Mouse (Mus musculus): ENCODE measurements at regions not wholly inside any gene's neighbourhood (a gene's known extent, or its start where the extent isn't known, plus 50 kb on each side); places are given as distances from the start of the nearest gene placed in this dataset.

GRCm38 (mm10) chr13:28820868-28821533 lies 132.5 kb downstream of the Sox4 start:
- no peaks in the 10 kb centered on the region for H3K36me3 ChIP-seq (ENCODE audit: control insufficient read depth, insufficient read depth, low read length)
- H3K9me3 ChIP-seq (ENCODE audit: control insufficient read depth, low read length): no peaks in the 10 kb centered on the region
- TF ChIP-seq POLR2A (IDR thresholded peaks at IDR 0.05; ENCODE audit: borderline replicate concordance, extremely low read depth, insufficient read depth, insufficient read length): no peak
- no peak for DNase-seq (ENCODE audit: low spot score)
- H3K27ac ChIP-seq (replicated peaks; ENCODE audit: low read depth, low read length): no peak overlapping the region
- H3K4me3 ChIP-seq (replicated peaks; ENCODE audit: low read length): no peak overlapping the region
- H3K4me1 ChIP-seq (ENCODE audit: control insufficient read depth, insufficient read depth, low read length): no peaks in the 10 kb centered on the region
- 79% methylated on average over 15 of the region's 15 CpGs for WGBS
- no peak overlapping the region for H3K4me2 ChIP-seq (replicated peaks; ENCODE audit: low read depth, low read length, severe bottlenecking)
- ATAC-seq (ENCODE audit: low FRiP score, low read depth): no peak
- no peak overlapping the region for H3K9ac ChIP-seq (ENCODE audit: low read depth, low read length, severe bottlenecking)
- H3K27me3 ChIP-seq (ENCODE audit: control insufficient read depth, insufficient read depth, low read length): no peaks in the 10 kb centered on the region

GRCm38 (mm10) chr13:28814127-28814526 lies 139.4 kb downstream of the Sox4 start:
- H3K4me1 ChIP-seq (ENCODE audit: control insufficient read depth, insufficient read depth, low read length): peaks cover 12% of the 10 kb centered on the region

GRCm38 (mm10) chr13:28811667-28812575 lies 141.6 kb downstream of the Sox4 start:
- 33% methylated on average over 12 of the region's 12 CpGs for WGBS
- DNase-seq (ENCODE audit: low spot score): no peak
- H3K27ac ChIP-seq (replicated peaks; ENCODE audit: low read depth, low read length): no peak overlapping the region
- H3K27me3 ChIP-seq (ENCODE audit: control insufficient read depth, insufficient read depth, low read length): no peaks in the 10 kb centered on the region
- TF ChIP-seq POLR2A (IDR thresholded peaks at IDR 0.05; ENCODE audit: borderline replicate concordance, extremely low read depth, insufficient read depth, insufficient read length): no peak
- ATAC-seq (ENCODE audit: low FRiP score, low read depth): 0 out of 2 replicates have a peak, but pooled peaks have one; percentile 48
- no peak overlapping the region for H3K4me2 ChIP-seq (replicated peaks; ENCODE audit: low read depth, low read length, severe bottlenecking)
- H3K4me1 ChIP-seq (ENCODE audit: control insufficient read depth, insufficient read depth, low read length): peaks cover 12% of the 10 kb centered on the region
- H3K9me3 ChIP-seq (ENCODE audit: control insufficient read depth, low read length): no peaks in the 10 kb centered on the region
- H3K4me3 ChIP-seq (replicated peaks; ENCODE audit: low read length): no peak overlapping the region
- no peaks in the 10 kb centered on the region for H3K36me3 ChIP-seq (ENCODE audit: control insufficient read depth, insufficient read depth, low read length)
- no peak overlapping the region for H3K9ac ChIP-seq (ENCODE audit: low read depth, low read length, severe bottlenecking)

More at GRCm38 (mm10) chr13:28814127-28814526, 139.4 kb downstream of the Sox4 start:
- no peak overlapping the region for H3K27ac ChIP-seq (replicated peaks; ENCODE audit: low read depth, low read length)
- H3K4me3 ChIP-seq (replicated peaks; ENCODE audit: low read length): no peak overlapping the region
- H3K4me2 ChIP-seq (replicated peaks; ENCODE audit: low read depth, low read length, severe bottlenecking): no peak overlapping the region
- 61% methylated on average over 4 of the region's 4 CpGs for WGBS
- DNase-seq (ENCODE audit: low spot score): no peak
- H3K9ac ChIP-seq (ENCODE audit: low read depth, low read length, severe bottlenecking): no peak overlapping the region
- no peak for TF ChIP-seq POLR2A (IDR thresholded peaks at IDR 0.05; ENCODE audit: borderline replicate concordance, extremely low read depth, insufficient read depth, insufficient read length)
- no peaks in the 10 kb centered on the region for H3K27me3 ChIP-seq (ENCODE audit: control insufficient read depth, insufficient read depth, low read length)
- ATAC-seq (ENCODE audit: low FRiP score, low read depth): no peak
- no peaks in the 10 kb centered on the region for H3K36me3 ChIP-seq (ENCODE audit: control insufficient read depth, insufficient read depth, low read length)
- H3K9me3 ChIP-seq (ENCODE audit: control insufficient read depth, low read length): no peaks in the 10 kb centered on the region

GRCm38 (mm10) chr13:28811081-28811439 lies 142.5 kb downstream of the Sox4 start:
- Histone ChIP-seq H3K27me3 (ENCODE audit: control insufficient read depth, insufficient read depth, low read length) (no peaks in the 10 kb centered on the region), H3K4me2 (replicated peaks; ENCODE audit: low read depth, low read length, severe bottlenecking) (no peak overlapping the region), H3K9ac (ENCODE audit: low read depth, low read length, severe bottlenecking) (no peak overlapping the region), H3K36me3 (ENCODE audit: control insufficient read depth, insufficient read depth, low read length) (no peaks in the 10 kb centered on the region), H3K27ac (replicated peaks; ENCODE audit: low read depth, low read length) (no peak overlapping the region), H3K4me3 (replicated peaks; ENCODE audit: low read length) (no peak overlapping the region), H3K4me1 (ENCODE audit: control insufficient read depth, insufficient read depth, low read length) (peaks cover 12% of the 10 kb centered on the region), H3K9me3 (ENCODE audit: control insufficient read depth, low read length) (no peaks in the 10 kb centered on the region)
- TF ChIP-seq POLR2A (IDR thresholded peaks at IDR 0.05; ENCODE audit: borderline replicate concordance, extremely low read depth, insufficient read depth, insufficient read length): no peak
- ATAC-seq (ENCODE audit: low FRiP score, low read depth) (no peak), DNase-seq (ENCODE audit: low spot score) (no peak)
- 11% methylated on average over 2 of the region's 2 CpGs for WGBS

- Histone ChIP-seq H3K27ac (replicated peaks; ENCODE audit: low read depth, low read length) (no peak overlapping the region), H3K36me3 (ENCODE audit: control insufficient read depth, insufficient read depth, low read length) (no peaks in the 10 kb centered on the region), H3K9ac (ENCODE audit: low read depth, low read length, severe bottlenecking) (no peak overlapping the region), H3K4me2 (replicated peaks; ENCODE audit: low read depth, low read length, severe bottlenecking) (no peak overlapping the region), H3K9me3 (ENCODE audit: control insufficient read depth, low read length) (no peaks in the 10 kb centered on the region), H3K4me3 (replicated peaks; ENCODE audit: low read length) (no peak overlapping the region), H3K4me1 (ENCODE audit: control insufficient read depth, insufficient read depth, low read length) (peaks cover 12% of the 10 kb centered on the region), H3K27me3 (ENCODE audit: control insufficient read depth, insufficient read depth, low read length) (no peaks in the 10 kb centered on the region)
- DNase-seq (ENCODE audit: low spot score): peak; percentile 28
- no peak for ATAC-seq (ENCODE audit: low FRiP score, low read depth)
- WGBS: 33% methylated on average over 6 of the region's 6 CpGs
- TF ChIP-seq POLR2A (IDR thresholded peaks at IDR 0.05; ENCODE audit: borderline replicate concordance, extremely low read depth, insufficient read depth, insufficient read length): no peak
Measured at GRCm38 (mm10) chr13:28810326-28811080, 143.0 kb downstream of the Sox4 start.
